Mouse (Mus musculus) liver, embryonic 16.5 days (tissue): Measurements from ENCODE around the gene Wnt6. TPM values are rescaled to one million over a fixed set of nuclear protein-coding genes. Genes with fewer than 3 reads are reported as not detected.

ENCODE experiments used
- ATAC-seq: fragments of 200-750 bp; cut with Nextera tagmentation; 2 replicates; pipeline ENCODE4 v1.8.0; 2017; ENCODE audit warnings: low read depth, mild to moderate bottlenecking, moderate number of reproducible peaks, moderate library complexity
- H3K27ac ChIP-seq: fragments of 300-500 bp; sonication (generic); 2 replicates; pipeline ENCODE4 v1.5.1; 2014; ENCODE audit warnings: mild to moderate bottlenecking, low read length
- H3K27me3 ChIP-seq: fragments of 300-500 bp; sonication (generic); 2 replicates; pipeline ENCODE4 v1.6.1; 2014; ENCODE audit warnings: low read depth, low read length, mixed read lengths; ENCODE audit not compliant: control insufficient read depth, insufficient read depth
- H3K36me3 ChIP-seq: fragments of 300-500 bp; sonication (generic); 2 replicates; pipeline ENCODE4 v1.6.1; 2014; ENCODE audit warnings: mild to moderate bottlenecking; ENCODE audit not compliant: control insufficient read depth, insufficient read depth
- H3K4me1 ChIP-seq: fragments of 300-500 bp; sonication (generic); 2 replicates; pipeline ENCODE4 v1.6.1; 2014; ENCODE audit warnings: low read depth, low read length, mixed read lengths; ENCODE audit not compliant: control insufficient read depth
- H3K4me2 ChIP-seq: fragments of 300-500 bp; sonication (generic); 2 replicates; pipeline ENCODE4 v1.6.1; 2014; ENCODE audit warnings: low read depth, low read length, mixed read lengths
- H3K4me3 ChIP-seq: fragments of 300-500 bp; sonication (generic); 2 replicates; pipeline ENCODE4 v1.5.1; 2014; ENCODE audit warnings: low read depth, mild to moderate bottlenecking, low read length
- H3K9ac ChIP-seq: fragments of 300-500 bp; sonication (generic); 2 replicates; pipeline ENCODE4 v1.6.1; 2014; ENCODE audit warnings: low read depth, low read length
- H3K9me3 ChIP-seq: fragments of 300-500 bp; sonication (generic); replicated peaks from 2 replicates; pipeline ENCODE4 v1.6.1; 2016; ENCODE audit warnings: low read length; ENCODE audit not compliant: control insufficient read depth
- WGBS: fragments of 180-500 bp; shearing (Covaris S2); extraction: QIAGEN DNeasy Blood & Tissue Kit; methylation state at CpG from one replicate; pipeline ENCODE4 v1.1.7; 2014; ENCODE audit not compliant: insufficient replicate concordance; 5-methylcytosine and 5-hydroxymethylcytosine counted together
- polyA plus RNA-seq: library from polyadenylated mRNA; unstranded; fragments of >200 nt; fragmentation: Nextera tagmentation; extraction: Ambion mirVana; gene quantifications from 2 replicates; pipeline ENCODE4 v1.2.1, GENCODE M21; 2015

Gene Wnt6
- polyA plus RNA-seq, 1 experiment from 2014 or later, result 0.11 TPM

- H3K4me2 ChIP-seq, result no peak overlapping the region
- H3K36me3 ChIP-seq, result no peaks in the 10 kb centered on the region
- no peak for ATAC-seq
- H3K27me3 ChIP-seq, result peaks cover 96% of the 10 kb centered on the region
- 3% methylated on average over 6 of the region's 11 CpGs for WGBS
- no peaks in the 10 kb centered on the region for H3K4me1 ChIP-seq
- no peak overlapping the region for H3K27ac ChIP-seq
- H3K9ac ChIP-seq, result no peak overlapping the region
- no peaks in the 10 kb centered on the region for H3K9me3 ChIP-seq
- H3K4me3 ChIP-seq, result no peak overlapping the region
Measured at GRCm38 (mm10) chr1:74795145-74795529, 23.4 kb downstream of the Wnt6 start.

GRCm38 (mm10) chr1:74797459-74797858 is 25.8 kb downstream of the Wnt6 start:
- Histone ChIP-seq H3K9ac (no peak overlapping the region), H3K9me3 (no peaks in the 10 kb centered on the region), H3K4me3 (no peak overlapping the region), H3K27me3 (peaks cover 93% of the 10 kb centered on the region), H3K4me2 (no peak overlapping the region), H3K4me1 (no peaks in the 10 kb centered on the region), H3K36me3 (no peaks in the 10 kb centered on the region), H3K27ac (no peak overlapping the region)
- 14% methylated on average over 5 of the region's 5 CpGs for WGBS
- no peak for ATAC-seq

GRCm38 (mm10) chr1:74800424-74800888 is 28.8 kb downstream of the Wnt6 start:
- Histone ChIP-seq H3K27me3 (peaks cover 93% of the 10 kb centered on the region), H3K4me3 (no peak overlapping the region), H3K9me3 (no peaks in the 10 kb centered on the region), H3K4me1 (no peaks in the 10 kb centered on the region), H3K27ac (no peak overlapping the region), H3K4me2 (no peak overlapping the region), H3K9ac (no peak overlapping the region), H3K36me3 (no peaks in the 10 kb centered on the region)
- under 1% methylated on average over 29 of the region's 29 CpGs for WGBS
- ATAC-seq, result no peak

- no peak for ATAC-seq
Measured at GRCm38 (mm10) chr1:74801631-74802140, 30.0 kb downstream of the Wnt6 start.

GRCm38 (mm10) chr1:74802795-74803656 is 31.3 kb downstream of the Wnt6 start:
- H3K9ac ChIP-seq, result no peak overlapping the region
- H3K4me1 ChIP-seq, result peaks cover 3% of the 10 kb centered on the region; the same call in 1 of the 2 replicates
- WGBS, result under 1% methylated on average over 57 of the region's 57 CpGs
- H3K9me3 ChIP-seq, result no peaks in the 10 kb centered on the region
- peak overlapping the region; percentile 56 for H3K4me2 ChIP-seq
- peaks cover 97% of the 10 kb centered on the region for H3K27me3 ChIP-seq
- H3K36me3 ChIP-seq, result no peaks in the 10 kb centered on the region
- no peak for ATAC-seq
- no peak overlapping the region for H3K27ac ChIP-seq
- peak overlapping the region; percentile 32; the same call in 1 of the 2 replicates for H3K4me3 ChIP-seq

More at GRCm38 (mm10) chr1:74801631-74802140, 30.0 kb downstream of the Wnt6 start:
- Histone ChIP-seq H3K36me3 (no peaks in the 10 kb centered on the region), H3K27ac (no peak overlapping the region), H3K9me3 (no peaks in the 10 kb centered on the region), H3K27me3 (peaks cover 94% of the 10 kb centered on the region), H3K4me3 (no peak overlapping the region), H3K4me2 (no peak overlapping the region), H3K4me1 (no peaks in the 10 kb centered on the region), H3K9ac (no peak overlapping the region)
- 28% methylated on average over 6 of the region's 6 CpGs for WGBS

DNA sequence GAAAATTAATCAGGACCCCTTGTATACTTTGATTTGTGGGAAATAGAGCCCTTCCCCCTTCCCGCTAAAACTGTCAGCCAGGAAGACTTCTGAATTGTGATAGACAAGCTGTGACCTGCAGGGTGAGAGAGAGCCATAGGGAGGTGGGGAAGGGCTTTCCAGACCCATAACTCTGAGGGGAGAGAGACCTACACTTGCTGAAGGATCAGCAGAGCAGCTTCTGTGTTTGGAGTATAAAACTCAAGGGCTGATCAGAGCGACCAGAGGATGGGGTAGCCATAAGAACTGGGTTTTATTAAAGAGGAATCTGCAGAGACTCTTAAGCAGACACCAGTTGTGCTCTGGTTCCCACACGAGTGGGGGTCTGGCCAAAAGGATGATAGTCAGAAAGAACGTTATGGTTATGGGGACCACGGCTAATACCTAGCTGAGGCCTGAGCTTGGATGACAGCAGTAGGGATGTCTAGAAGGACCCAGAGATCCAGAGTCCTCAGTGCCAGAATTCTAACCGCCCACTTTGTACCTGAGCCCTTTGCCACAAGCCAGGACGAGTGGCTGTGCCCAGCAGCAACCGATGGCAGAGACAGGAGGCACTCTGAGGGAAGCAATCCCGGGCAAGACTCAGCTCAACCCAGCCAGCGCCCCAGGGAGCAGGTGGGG is 32.6 kb downstream of the Wnt6 start:
- Histone ChIP-seq H3K4me2 (no peak overlapping the region), H3K36me3 (no peaks in the 10 kb centered on the region), H3K9ac (no peak overlapping the region), H3K4me1 (peaks cover 3% of the 10 kb centered on the region; the same call in 1 of the 2 replicates), H3K9me3 (no peaks in the 10 kb centered on the region), H3K27me3 (peaks cover 95% of the 10 kb centered on the region), H3K4me3 (no peak overlapping the region), H3K27ac (no peak overlapping the region)
- 5% methylated on average over 10 of the region's 10 CpGs for WGBS
- no peak for ATAC-seq

- Histone ChIP-seq H3K36me3 (no peaks in the 10 kb centered on the region), H3K4me2 (no peak overlapping the region), H3K27ac (no peak overlapping the region), H3K4me1 (peaks cover 3% of the 10 kb centered on the region; the same call in 1 of the 2 replicates), H3K9ac (no peak overlapping the region), H3K27me3 (peaks cover 85% of the 10 kb centered on the region), H3K4me3 (no peak overlapping the region), H3K9me3 (no peaks in the 10 kb centered on the region)
- 11% methylated on average over 4 of the region's 4 CpGs for WGBS
- ATAC-seq, result no peak
Measured at GRCm38 (mm10) chr1:74805340-74805835, 33.7 kb downstream of the Wnt6 start.

- Histone ChIP-seq H3K27me3 (peaks cover 80% of the 10 kb centered on the region), H3K9ac (no peak overlapping the region), H3K4me3 (no peak overlapping the region), H3K9me3 (no peaks in the 10 kb centered on the region), H3K27ac (no peak overlapping the region), H3K4me2 (no peak overlapping the region), H3K36me3 (no peaks in the 10 kb centered on the region), H3K4me1 (peaks cover 3% of the 10 kb centered on the region; the same call in 1 of the 2 replicates)
- no peak for ATAC-seq
- WGBS, result 5% methylated on average over 5 of the region's 5 CpGs
Measured at GRCm38 (mm10) chr1:74805843-74806242, 34.2 kb downstream of the Wnt6 start.
